Mouse (Mus musculus) CD4-positive, CD25-positive, alpha-beta regulatory T cell, adult 4 months (primary cell): ENCODE measurements around the gene Dcaf4. TPM values are rescaled to one million over a fixed set of nuclear protein-coding genes. Genes with fewer than 3 reads are reported as not detected.

Source experiments
- ATAC-seq: one replicate; pipeline ENCODE4 v1.8.0; 2017
- polyA plus RNA-seq, 2 experiments: library from polyadenylated mRNA; unstranded; fragments of 100-300 nt; shearing (Covaris generic); gene quantifications; one replicate each; pipeline ENCODE4 v1.2.1; 2017

Gene Dcaf4
- polyA plus RNA-seq, 2 experiments from 2014 or later = 22.4 to 37.4 TPM

- ATAC-seq = no peak
Measured at GRCm38 (mm10) chr12:83496336-83496735, 23.9 kb upstream of the Dcaf4 start.

- no peak for ATAC-seq
Measured at GRCm38 (mm10) chr12:83496736-83497135, 23.5 kb upstream of the Dcaf4 start.

- ATAC-seq = no peak
Measured at GRCm38 (mm10) chr12:83497959-83498358, 22.3 kb upstream of the Dcaf4 start.

DNA sequence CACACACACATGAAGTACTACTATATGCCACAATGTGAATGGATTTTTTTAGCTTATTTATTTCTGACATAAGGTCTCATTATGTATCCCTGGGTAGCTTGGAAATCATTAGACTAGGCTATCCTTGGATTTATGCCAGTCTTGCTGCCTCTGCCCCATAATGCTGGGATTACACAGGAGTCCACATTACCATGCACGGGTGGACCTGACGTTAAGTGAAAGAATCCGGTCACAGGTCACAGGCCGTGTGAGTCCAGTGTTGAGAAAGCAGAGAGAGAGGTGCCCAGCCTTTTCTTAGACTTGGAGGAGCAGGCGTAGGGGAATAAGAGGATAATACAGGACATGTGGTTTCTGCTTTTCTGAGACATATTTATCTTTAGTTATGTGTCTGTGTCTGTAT, 21.0 kb upstream of the Dcaf4 start:
- no peak for ATAC-seq

DNA sequence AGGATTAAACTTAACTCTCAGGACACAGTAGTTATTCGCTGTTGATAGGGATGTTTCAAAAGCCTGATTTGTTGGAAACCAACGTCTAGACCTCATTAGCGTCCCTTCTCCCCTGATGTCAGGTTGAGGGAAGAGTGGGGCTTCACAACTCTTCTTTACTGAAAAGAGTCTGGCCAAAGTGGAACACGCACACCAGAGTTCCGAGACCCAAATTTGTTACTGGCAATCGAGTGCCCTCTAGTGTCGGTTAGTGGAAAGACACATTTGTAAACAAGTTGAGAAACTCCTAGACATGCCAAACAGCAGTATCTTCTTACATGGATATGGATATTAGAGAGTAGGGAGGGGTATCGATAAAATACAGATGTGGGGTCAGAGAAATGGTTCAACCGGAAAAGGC, 18.1 kb upstream of the Dcaf4 start:
- peak; percentile 61 for ATAC-seq

GRCm38 (mm10) chr12:83506543-83506942, 13.7 kb upstream of the Dcaf4 start:
- no peak for ATAC-seq

GRCm38 (mm10) chr12:83510586-83510985, 9.7 kb upstream of the Dcaf4 start:
- no peak for ATAC-seq

DNA sequence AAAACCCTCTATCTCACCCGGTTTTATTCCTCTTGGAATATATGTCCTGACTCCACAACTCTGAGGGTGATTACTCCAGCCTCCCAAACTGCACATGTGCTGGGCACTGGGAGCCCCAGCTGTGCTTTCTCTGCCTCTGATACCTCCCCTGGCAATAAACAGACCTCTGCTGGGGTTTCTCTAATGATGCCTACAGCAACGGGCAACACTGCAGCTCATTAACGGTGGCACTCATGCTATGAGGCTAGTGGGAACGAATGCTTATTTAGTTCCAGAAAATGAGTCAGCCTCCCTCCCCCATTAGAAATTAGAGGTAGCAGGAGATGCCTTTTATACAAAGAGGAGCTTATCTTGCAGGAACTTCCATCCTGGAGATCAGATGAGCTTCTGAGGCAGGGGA, 7.5 kb upstream of the Dcaf4 start:
- no peak for ATAC-seq

GRCm38 (mm10) chr12:83513185-83513584, 7.1 kb upstream of the Dcaf4 start:
- ATAC-seq = no peak

- no peak for ATAC-seq
Measured at GRCm38 (mm10) chr12:83514216-83514615, 6.0 kb upstream of the Dcaf4 start.

DNA sequence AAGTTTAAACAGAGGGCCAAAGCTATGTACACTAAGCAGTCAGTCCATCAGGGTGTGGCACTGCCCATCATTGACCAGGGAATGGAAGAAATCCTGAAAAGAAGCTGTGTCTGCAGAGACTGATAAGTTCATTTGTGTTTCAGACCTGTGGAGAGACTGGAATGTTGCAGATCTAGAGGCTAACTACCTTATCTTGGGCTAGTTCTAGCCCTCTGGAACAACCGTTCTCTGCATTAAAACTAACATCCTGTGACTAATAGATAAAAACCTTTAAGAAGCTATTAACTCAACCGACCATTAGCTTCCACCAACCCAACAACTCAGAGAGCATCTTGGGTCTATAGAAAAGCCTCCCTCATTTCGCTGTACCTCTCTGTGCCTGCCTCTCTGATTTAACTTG, 2.7 kb upstream of the Dcaf4 start:
- ATAC-seq = no peak

DNA sequence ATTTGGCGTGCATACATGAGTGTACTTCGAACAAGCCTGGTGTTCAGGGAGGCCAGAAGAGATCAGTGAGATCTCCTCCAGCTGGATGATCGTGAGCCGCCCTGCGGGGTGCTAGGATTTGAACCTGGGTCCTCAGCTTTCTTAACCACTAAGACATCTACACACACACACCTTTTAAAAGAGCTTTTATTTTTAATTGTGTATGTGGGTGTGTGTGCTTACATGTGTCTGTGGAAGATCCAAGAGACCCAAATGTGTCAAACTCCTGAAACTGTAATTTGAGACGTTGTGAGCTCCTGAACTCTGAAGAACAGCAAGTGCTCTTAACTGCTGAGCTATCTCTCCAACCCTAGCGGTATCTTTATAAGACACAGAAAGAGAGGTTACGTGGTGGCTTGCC, 817 bp downstream of the Dcaf4 start:
- no peak for ATAC-seq

- no peak for ATAC-seq
Measured at GRCm38 (mm10) chr12:83523056-83523455, 2.8 kb downstream of the Dcaf4 start.

GRCm38 (mm10) chr12:83523892-83524291, 3.6 kb downstream of the Dcaf4 start:
- no peak for ATAC-seq

DNA sequence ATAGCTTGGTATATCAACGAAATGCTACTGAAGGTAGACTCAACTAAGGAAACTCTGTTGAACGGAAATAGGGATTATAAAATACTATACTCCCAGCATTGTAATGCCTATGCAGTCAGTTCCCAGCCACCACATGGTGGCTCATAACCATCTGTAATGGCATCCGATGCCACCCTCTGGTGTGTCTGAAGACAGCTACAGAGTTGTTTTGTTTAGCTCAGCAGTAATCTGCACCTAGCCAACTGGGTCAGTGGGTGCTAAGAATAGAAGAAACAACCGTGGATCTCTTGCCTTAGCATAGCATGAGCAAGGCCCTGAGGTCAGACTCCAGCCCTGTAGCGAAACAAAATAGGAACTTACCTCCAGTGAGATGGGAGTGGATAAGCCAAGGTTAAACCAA, 4.1 kb downstream of the Dcaf4 start:
- no peak for ATAC-seq

- no peak for ATAC-seq
Measured at GRCm38 (mm10) chr12:83525822-83526544, 5.7 kb downstream of the Dcaf4 start.

DNA sequence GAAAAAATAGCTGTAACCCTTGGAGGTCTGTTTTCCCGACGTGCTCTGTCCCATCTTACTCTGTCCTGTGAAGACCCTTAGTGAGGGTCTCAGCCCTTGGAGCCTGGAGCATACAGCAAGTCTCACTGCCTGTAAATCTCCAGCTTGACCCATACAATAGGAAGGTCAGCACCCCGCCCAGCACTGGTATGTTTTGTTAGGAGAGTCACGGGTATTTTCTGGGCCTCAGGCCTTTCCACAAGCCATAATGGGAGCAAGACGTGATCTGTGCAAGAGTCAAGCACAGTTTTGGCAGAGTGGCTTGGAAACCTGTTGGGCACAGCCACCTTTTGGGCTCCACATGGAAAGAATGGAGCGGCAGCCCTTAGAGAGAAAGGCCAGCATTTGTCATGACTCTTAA, 7.5 kb downstream of the Dcaf4 start:
- ATAC-seq = no peak

DNA sequence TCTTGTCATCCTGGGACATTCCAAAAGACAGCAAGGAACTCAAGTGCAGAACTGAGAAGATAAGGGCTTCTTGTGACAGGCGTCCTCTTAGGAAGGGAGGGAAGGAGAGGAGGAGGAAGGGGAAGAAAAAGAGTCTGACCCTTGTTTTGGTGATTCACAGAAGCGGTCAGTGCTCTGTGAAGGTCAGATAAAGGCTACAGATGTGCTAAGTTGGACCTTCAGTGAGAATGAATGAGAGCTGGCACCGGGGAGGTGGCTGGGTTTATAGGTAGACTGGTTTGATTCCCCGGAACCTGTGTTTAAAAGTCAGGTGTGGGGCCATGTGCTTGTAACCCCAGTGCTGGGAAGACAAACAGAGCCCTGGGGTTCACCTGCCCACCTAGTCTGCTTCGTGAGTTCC, 8.4 kb downstream of the Dcaf4 start:
- ATAC-seq = no peak

GRCm38 (mm10) chr12:83531992-83532391, 11.7 kb downstream of the Dcaf4 start:
- ATAC-seq = no peak

DNA sequence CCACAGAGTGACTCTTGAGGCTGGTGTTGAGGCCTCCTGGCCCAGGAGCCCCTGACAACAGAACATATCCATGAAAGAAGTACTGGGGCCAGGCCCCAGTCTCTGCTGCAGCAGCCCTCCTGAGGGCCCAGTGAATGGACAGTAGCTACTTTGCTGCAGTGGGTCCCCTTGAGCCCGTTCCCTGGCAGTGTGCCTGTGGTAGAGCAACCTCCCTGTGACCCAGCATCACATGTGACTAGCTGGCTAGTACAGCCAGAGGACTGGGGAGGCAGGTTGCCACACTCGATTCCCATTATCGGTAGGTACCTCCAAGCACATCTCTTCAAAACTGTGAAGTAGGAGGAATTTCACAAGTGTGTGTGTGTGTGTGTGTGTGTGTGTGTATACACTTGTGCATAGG, 12.7 kb downstream of the Dcaf4 start:
- ATAC-seq = no peak

DNA sequence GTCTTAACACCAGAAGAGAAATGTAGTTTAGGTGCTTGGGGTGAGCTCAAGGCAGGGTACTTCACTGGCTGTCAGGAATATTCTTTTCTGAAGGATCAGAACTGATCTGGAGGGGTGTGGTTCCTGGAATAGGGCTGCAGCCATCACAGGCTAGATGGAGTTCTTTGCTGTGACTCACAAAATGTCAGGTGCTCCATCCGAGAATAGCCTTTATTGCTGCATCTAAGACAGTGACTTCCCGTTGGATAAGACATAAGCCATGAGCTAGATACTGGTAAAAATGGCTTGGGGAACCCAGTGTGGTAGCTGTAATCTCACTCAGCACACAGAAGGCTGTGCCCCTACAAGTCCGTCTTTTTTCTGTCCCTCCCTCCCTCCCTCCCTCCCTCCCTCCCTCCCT, 13.9 kb downstream of the Dcaf4 start:
- ATAC-seq = no peak

- ATAC-seq = no peak
Measured at GRCm38 (mm10) chr12:83535428-83535827, 15.2 kb downstream of the Dcaf4 start.

DNA sequence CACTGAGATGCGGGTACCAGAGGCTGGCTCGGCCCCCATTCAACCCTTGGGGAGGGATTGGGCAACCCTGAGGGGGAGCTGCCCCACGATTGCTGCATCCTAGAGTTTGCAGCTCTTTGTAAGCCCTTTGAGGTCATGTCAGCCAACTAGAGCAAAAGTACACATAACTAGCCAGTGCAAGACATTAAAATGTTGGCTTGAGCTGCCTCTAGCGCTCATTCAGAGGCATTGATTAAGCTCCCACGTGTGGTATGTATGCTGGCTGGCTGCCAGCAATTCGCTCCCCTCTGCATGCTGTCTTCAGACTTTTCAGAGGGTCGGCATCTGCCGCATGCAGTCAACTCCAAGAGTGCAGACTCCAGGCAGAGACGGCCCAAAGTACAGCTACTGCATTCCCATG, 15.8 kb downstream of the Dcaf4 start:
- no peak for ATAC-seq

GRCm38 (mm10) chr12:83543997-83544396, 23.7 kb downstream of the Dcaf4 start:
- no peak for ATAC-seq

DNA sequence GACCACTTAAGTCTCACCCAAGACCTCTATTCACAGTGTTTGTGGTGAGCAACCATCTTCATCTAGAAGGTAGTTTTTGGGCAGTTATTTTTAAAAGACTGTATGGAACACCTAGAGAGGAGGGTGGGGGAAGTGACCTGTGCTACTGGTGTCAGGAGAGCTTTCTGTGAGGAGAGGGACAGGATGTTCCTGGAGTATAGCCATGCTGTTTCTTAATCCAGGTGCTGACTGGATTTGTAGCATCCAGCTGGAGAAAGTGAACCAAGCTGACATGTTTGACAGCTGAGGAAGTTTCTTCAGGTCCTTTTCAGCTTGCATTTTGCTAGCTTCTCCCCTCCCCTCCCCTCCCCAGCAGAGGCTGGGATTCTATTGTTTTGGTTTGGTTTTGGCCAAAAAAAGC, 24.5 kb downstream of the Dcaf4 start:
- ATAC-seq = no peak
